Mouse (Mus musculus): ENCODE measurements around the gene Cckbr. TPM values are rescaled to one million over a fixed set of nuclear protein-coding genes. Genes with fewer than 3 reads are reported as not detected.

Gene Cckbr
- polyA plus RNA-seq, 1 experiment, result not detected

DNA sequence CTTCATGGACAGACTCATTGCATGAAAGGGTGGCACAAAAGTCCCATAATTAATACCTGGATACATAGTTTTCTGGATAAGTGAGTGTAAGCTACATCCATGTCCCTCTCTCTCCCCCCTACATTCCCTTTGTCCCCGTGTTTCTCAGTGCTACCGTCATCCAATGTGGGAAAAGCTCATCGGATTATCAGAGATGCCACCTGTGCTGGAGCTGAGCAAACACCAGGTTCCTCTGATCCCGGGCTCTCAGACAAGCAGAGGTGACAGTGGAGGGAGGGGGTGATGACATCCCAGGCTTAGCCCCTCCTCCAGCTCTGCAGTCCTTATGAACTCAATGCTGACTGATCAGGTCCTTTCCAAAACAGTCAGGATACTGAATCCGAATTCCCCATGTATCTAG lies 1.2 kb upstream of the Cckbr start:
- Histone ChIP-seq H3K4me3 (ENCODE audit: insufficient read depth, poor library complexity, severe bottlenecking) (no peak overlapping the region), H3K79me2 (ENCODE audit: control insufficient read depth, insufficient read depth) (no peaks in the 10 kb centered on the region), H3K79me3 (ENCODE audit: low read depth) (no peaks in the 10 kb centered on the region), H3K36me3 (ENCODE audit: control insufficient read depth, insufficient read depth) (no peaks in the 10 kb centered on the region), H3ac (ENCODE audit: control insufficient read depth, insufficient read length, low read depth) (no peak overlapping the region), H3K27me3 (ENCODE audit: control insufficient read depth, insufficient read depth, insufficient read length) (peaks cover 10% of the 10 kb centered on the region)
- TF ChIP-seq CTCF (IDR thresholded peaks at IDR 0.05; ENCODE audit: control insufficient read depth, insufficient read depth, insufficient read length), result no peak
- TF ChIP-seq MAX (IDR thresholded peaks at IDR 0.05), result no peak
- TF ChIP-seq CEBPB (IDR thresholded peaks at IDR 0.05; ENCODE audit: low read depth), result no peak
- TF ChIP-seq USF1 (IDR thresholded peaks at IDR 0.05; ENCODE audit: low read depth), result no peak
- no peak for TF ChIP-seq MYOD1 (IDR thresholded peaks at IDR 0.05; ENCODE audit: control insufficient read depth, insufficient read length, low read depth)

- Histone ChIP-seq H3K36me3 (ENCODE audit: control insufficient read depth, insufficient read depth) (no peaks in the 10 kb centered on the region), H3K27me3 (ENCODE audit: control insufficient read depth, insufficient read depth, insufficient read length) (peaks cover 10% of the 10 kb centered on the region), H3ac (ENCODE audit: control insufficient read depth, insufficient read length, low read depth) (no peak overlapping the region), H3K79me3 (ENCODE audit: low read depth) (no peaks in the 10 kb centered on the region), H3K79me2 (ENCODE audit: control insufficient read depth, insufficient read depth) (no peaks in the 10 kb centered on the region), H3K4me3 (ENCODE audit: insufficient read depth, poor library complexity, severe bottlenecking) (no peak overlapping the region)
- TF ChIP-seq USF1 (IDR thresholded peaks at IDR 0.05; ENCODE audit: low read depth), result no peak
- TF ChIP-seq CEBPB (IDR thresholded peaks at IDR 0.05; ENCODE audit: low read depth), result no peak
- no peak for TF ChIP-seq CTCF (IDR thresholded peaks at IDR 0.05; ENCODE audit: control insufficient read depth, insufficient read depth, insufficient read length)
- no peak for TF ChIP-seq MAX (IDR thresholded peaks at IDR 0.05)
- no peak for TF ChIP-seq FOSL1 (IDR thresholded peaks at IDR 0.05; ENCODE audit: insufficient read depth, low read length, poor library complexity, severe bottlenecking)
- no peak for TF ChIP-seq MYOG (IDR thresholded peaks at IDR 0.05; ENCODE audit: control insufficient read depth, extremely low read depth, insufficient read length)
- TF ChIP-seq MYOD1 (IDR thresholded peaks at IDR 0.05; ENCODE audit: control insufficient read depth, insufficient read length, low read depth), result no peak
Observed at GRCm38 (mm10) chr7:105426051-105426450, 520 bp downstream of the Cckbr start.

GRCm38 (mm10) chr7:105432058-105432457 lies 6.5 kb downstream of the Cckbr start:
- no peaks in the 10 kb centered on the region for H3K36me3 ChIP-seq (ENCODE audit: control insufficient read depth, insufficient read depth)
- no peaks in the 10 kb centered on the region for H3K27me3 ChIP-seq (ENCODE audit: control insufficient read depth, insufficient read depth, insufficient read length)
- H3ac ChIP-seq (ENCODE audit: control insufficient read depth, insufficient read length, low read depth), result no peak overlapping the region
- H3K4me3 ChIP-seq (ENCODE audit: insufficient read depth, poor library complexity, severe bottlenecking), result no peak overlapping the region
- H3K79me2 ChIP-seq (ENCODE audit: control insufficient read depth, insufficient read depth), result no peaks in the 10 kb centered on the region
- H3K79me3 ChIP-seq (ENCODE audit: low read depth), result no peaks in the 10 kb centered on the region
- no peak for TF ChIP-seq MYOD1 (IDR thresholded peaks at IDR 0.05; ENCODE audit: control insufficient read depth, insufficient read length, low read depth)
- no peak for TF ChIP-seq USF1 (IDR thresholded peaks at IDR 0.05; ENCODE audit: low read depth)
- no peak for TF ChIP-seq FOSL1 (IDR thresholded peaks at IDR 0.05; ENCODE audit: insufficient read depth, low read length, poor library complexity, severe bottlenecking)
- TF ChIP-seq CEBPB (IDR thresholded peaks at IDR 0.05; ENCODE audit: low read depth), result no peak
- TF ChIP-seq MYOG (IDR thresholded peaks at IDR 0.05; ENCODE audit: control insufficient read depth, extremely low read depth, insufficient read length), result no peak
- TF ChIP-seq CTCF (IDR thresholded peaks at IDR 0.05; ENCODE audit: control insufficient read depth, insufficient read depth, insufficient read length), result no peak
- no peak for TF ChIP-seq MAX (IDR thresholded peaks at IDR 0.05)

- TF ChIP-seq CEBPB (IDR thresholded peaks at IDR 0.05; ENCODE audit: low read depth) (no peak), CTCF (IDR thresholded peaks at IDR 0.05; ENCODE audit: control insufficient read depth, insufficient read depth, insufficient read length) (no peak), FOSL1 (IDR thresholded peaks at IDR 0.05; ENCODE audit: insufficient read depth, low read length, poor library complexity, severe bottlenecking) (no peak), MYOG (IDR thresholded peaks at IDR 0.05; ENCODE audit: control insufficient read depth, extremely low read depth, insufficient read length) (no peak), MAX (IDR thresholded peaks at IDR 0.05) (no peak), USF1 (IDR thresholded peaks at IDR 0.05; ENCODE audit: low read depth) (no peak), MYOD1 (IDR thresholded peaks at IDR 0.05; ENCODE audit: control insufficient read depth, insufficient read length, low read depth) (no peak)
- no peaks in the 10 kb centered on the region for H3K27me3 ChIP-seq (ENCODE audit: control insufficient read depth, insufficient read depth, insufficient read length)
- no peak overlapping the region for H3ac ChIP-seq (ENCODE audit: control insufficient read depth, insufficient read length, low read depth)
- H3K4me3 ChIP-seq (ENCODE audit: insufficient read depth, poor library complexity, severe bottlenecking), result no peak overlapping the region
- H3K36me3 ChIP-seq (ENCODE audit: control insufficient read depth, insufficient read depth), result no peaks in the 10 kb centered on the region
- no peaks in the 10 kb centered on the region for H3K79me3 ChIP-seq (ENCODE audit: low read depth)
- no peaks in the 10 kb centered on the region for H3K79me2 ChIP-seq (ENCODE audit: control insufficient read depth, insufficient read depth)
Observed at GRCm38 (mm10) chr7:105433859-105434258, 8.3 kb downstream of the Cckbr start.

DNA sequence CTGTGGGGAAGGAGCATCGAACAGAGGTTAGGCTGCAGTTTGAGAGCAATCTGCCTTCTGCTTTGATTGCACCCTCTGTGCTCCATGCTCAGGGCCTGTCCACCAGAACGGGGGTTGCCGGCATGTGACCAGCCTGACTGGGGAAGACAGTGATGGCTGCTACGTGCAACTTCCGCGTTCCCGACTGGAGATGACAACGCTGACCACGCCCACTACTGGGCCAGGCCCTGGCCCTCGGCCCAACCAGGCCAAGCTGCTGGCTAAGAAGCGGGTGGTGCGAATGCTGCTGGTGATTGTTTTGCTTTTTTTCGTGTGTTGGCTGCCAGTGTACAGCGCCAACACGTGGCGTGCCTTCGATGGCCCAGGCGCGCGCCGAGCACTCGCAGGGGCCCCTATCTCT lies 9.3 kb downstream of the Cckbr start:
- Histone ChIP-seq H3K4me3 (ENCODE audit: insufficient read depth, poor library complexity, severe bottlenecking) (no peak overlapping the region), H3K79me2 (ENCODE audit: control insufficient read depth, insufficient read depth) (no peaks in the 10 kb centered on the region), H3ac (ENCODE audit: control insufficient read depth, insufficient read length, low read depth) (no peak overlapping the region), H3K36me3 (ENCODE audit: control insufficient read depth, insufficient read depth) (no peaks in the 10 kb centered on the region), H3K27me3 (ENCODE audit: control insufficient read depth, insufficient read depth, insufficient read length) (no peaks in the 10 kb centered on the region), H3K79me3 (ENCODE audit: low read depth) (no peaks in the 10 kb centered on the region)
- TF ChIP-seq FOSL1 (IDR thresholded peaks at IDR 0.05; ENCODE audit: insufficient read depth, low read length, poor library complexity, severe bottlenecking) (no peak), MYOD1 (IDR thresholded peaks at IDR 0.05; ENCODE audit: control insufficient read depth, insufficient read length, low read depth) (no peak), MYOG (IDR thresholded peaks at IDR 0.05; ENCODE audit: control insufficient read depth, extremely low read depth, insufficient read length) (no peak), CEBPB (IDR thresholded peaks at IDR 0.05; ENCODE audit: low read depth) (no peak)

- H3K27me3 ChIP-seq (ENCODE audit: control insufficient read depth, insufficient read depth, insufficient read length), result no peaks in the 10 kb centered on the region
- TF ChIP-seq USF1 (IDR thresholded peaks at IDR 0.05; ENCODE audit: low read depth) (no peak), CEBPB (IDR thresholded peaks at IDR 0.05; ENCODE audit: low read depth) (no peak), MYOD1 (IDR thresholded peaks at IDR 0.05; ENCODE audit: control insufficient read depth, insufficient read length, low read depth) (no peak), MAX (IDR thresholded peaks at IDR 0.05) (no peak), MYOG (IDR thresholded peaks at IDR 0.05; ENCODE audit: control insufficient read depth, extremely low read depth, insufficient read length) (no peak)
- no peaks in the 10 kb centered on the region for H3K79me3 ChIP-seq (ENCODE audit: low read depth)
- no peak overlapping the region for H3K4me3 ChIP-seq (ENCODE audit: insufficient read depth, poor library complexity, severe bottlenecking)
- H3K36me3 ChIP-seq (ENCODE audit: control insufficient read depth, insufficient read depth), result no peaks in the 10 kb centered on the region
- no peak overlapping the region for H3ac ChIP-seq (ENCODE audit: control insufficient read depth, insufficient read length, low read depth)
- H3K79me2 ChIP-seq (ENCODE audit: control insufficient read depth, insufficient read depth), result no peaks in the 10 kb centered on the region
Observed at GRCm38 (mm10) chr7:105437979-105438772, 12.6 kb downstream of the Cckbr start.
